Mouse (Mus musculus) lung, embryonic 14.5 days (tissue): Measurements from ENCODE around the gene Traf2. TPM values are rescaled to one million over a fixed set of nuclear protein-coding genes. Genes with fewer than 3 reads are reported as not detected.

Experiments used
- ATAC-seq: fragments of 200-750 bp; cut with Nextera tagmentation; 2 replicates; pipeline ENCODE4 v1.8.0; 2017; ENCODE audit warnings: mild to moderate bottlenecking, moderate TSS enrichment, moderate library complexity; ENCODE audit not compliant: insufficient read depth
- DNase-seq: peaks from one replicate; pipeline ENCODE4 v3.0.0-alpha.2; 2015
- H3K27ac ChIP-seq: fragments of 300-500 bp; sonication (generic); 2 replicates; pipeline ENCODE4 v1.5.1; 2014; ENCODE audit warnings: low read depth, mild to moderate bottlenecking, moderate library complexity
- H3K27me3 ChIP-seq: fragments of 300-500 bp; sonication (generic); 2 replicates; pipeline ENCODE4 v1.6.1; 2014; ENCODE audit warnings: low read length, control low read depth; ENCODE audit not compliant: insufficient read depth
- H3K36me3 ChIP-seq: fragments of 300-500 bp; sonication (generic); 2 replicates; pipeline ENCODE4 v1.6.1; 2014; ENCODE audit warnings: control low read depth; ENCODE audit not compliant: insufficient read depth
- H3K4me1 ChIP-seq: fragments of 300-500 bp; sonication (generic); 2 replicates; pipeline ENCODE4 v1.6.1; 2014; ENCODE audit warnings: antibody characterized with exemption, control low read depth; ENCODE audit not compliant: insufficient read depth
- H3K4me2 ChIP-seq: fragments of 300-500 bp; sonication (generic); 2 replicates; pipeline ENCODE4 v1.6.1; 2014; ENCODE audit warnings: mild to moderate bottlenecking
- H3K4me3 ChIP-seq: fragments of 300-500 bp; sonication (generic); 2 replicates; pipeline ENCODE4 v1.5.1; 2014; ENCODE audit warnings: low read depth, low read length
- H3K9ac ChIP-seq: fragments of 300-500 bp; sonication (generic); 2 replicates; pipeline ENCODE4 v1.6.1; 2014
- H3K9me3 ChIP-seq: fragments of 300-500 bp; sonication (generic); 2 replicates; pipeline ENCODE4 v1.6.1; 2016; ENCODE audit warnings: low read depth, low read length, control low read depth
- CTCF ChIP-seq: IDR thresholded peaks from 2 replicates; pipeline ENCODE4 v1.5.1; 2016; ENCODE audit warnings: antibody characterized with exemption, low read depth
- WGBS: fragments of 180-500 bp; shearing (Covaris S2); extraction: QIAGEN DNeasy Blood & Tissue Kit; methylation state at CpG from one replicate; pipeline ENCODE4 v1.1.7; 2014; 5-methylcytosine and 5-hydroxymethylcytosine counted together
- polyA plus RNA-seq: library from polyadenylated mRNA; unstranded; fragments of >200 nt; fragmentation: Nextera tagmentation; extraction: Ambion mirVana; gene quantifications from 2 replicates; pipeline ENCODE4 v1.2.1, GENCODE M21; 2014

Traf2 gene
- polyA plus RNA-seq, result 34.8 and 35.3 TPM in 2 replicates

DNA sequence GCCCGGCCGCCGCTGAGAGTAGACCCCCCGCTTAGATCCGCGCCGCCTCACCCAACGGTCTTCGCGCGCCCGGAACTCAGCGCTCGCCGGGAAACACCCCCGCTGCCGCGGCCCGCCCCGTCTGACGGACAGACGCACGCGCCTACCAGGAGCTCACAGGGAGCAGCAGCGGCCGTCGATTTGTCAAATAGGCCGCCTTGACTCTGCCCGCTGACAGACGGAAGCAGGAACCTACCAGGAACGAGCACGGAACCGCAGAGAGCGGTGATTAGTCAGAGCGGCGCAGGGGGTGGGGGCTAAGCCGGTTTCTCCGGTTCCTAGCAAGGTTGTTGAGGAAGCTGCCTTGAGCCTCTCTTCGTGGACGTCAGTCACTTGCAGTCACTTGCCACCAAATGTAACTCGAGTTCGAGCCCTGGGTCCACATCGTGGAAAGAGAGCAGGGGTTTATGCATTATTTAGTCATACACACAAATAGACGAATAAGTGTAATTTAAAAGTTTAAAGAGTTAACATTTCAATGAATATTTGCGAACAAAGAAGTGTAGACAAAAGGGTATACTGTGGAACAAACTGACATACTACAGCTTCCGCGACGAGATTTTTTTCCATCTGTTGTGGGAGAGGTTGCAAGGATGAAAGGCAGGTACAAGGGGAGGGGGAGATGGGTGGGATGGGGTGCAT lies at the start of gene Traf2:
Gene Traf2, minus strand, starts transcription at position 130 of the 681 bp plus-strand sequence.
- WGBS, result 3% methylated on average over 48 of the region's 48 CpGs
- DNase-seq, result peak; percentile 99
- no peaks in the 10 kb centered on the region for H3K9me3 ChIP-seq
- peak within 1 kb of the TSS; percentile 72 for H3K4me3 ChIP-seq
- peak; percentile 100 for ATAC-seq
- H3K4me1 ChIP-seq, result 0 out of 2 replicates have a peak, but pooled peaks cover 9% of the 10 kb centered on the region
- H3K4me2 ChIP-seq, result peak within 1 kb of the TSS; percentile 88
- no peak for TF ChIP-seq CTCF
- no peaks in the 10 kb centered on the region for H3K27me3 ChIP-seq
- 0 out of 2 replicates have a peak, but pooled peaks cover 6% of the 10 kb centered on the region for H3K36me3 ChIP-seq
- peak within 1 kb of the TSS; percentile 70; the same call in 1 of the 2 replicates for H3K27ac ChIP-seq
- peak within 1 kb of the TSS; percentile 74 for H3K9ac ChIP-seq

DNA sequence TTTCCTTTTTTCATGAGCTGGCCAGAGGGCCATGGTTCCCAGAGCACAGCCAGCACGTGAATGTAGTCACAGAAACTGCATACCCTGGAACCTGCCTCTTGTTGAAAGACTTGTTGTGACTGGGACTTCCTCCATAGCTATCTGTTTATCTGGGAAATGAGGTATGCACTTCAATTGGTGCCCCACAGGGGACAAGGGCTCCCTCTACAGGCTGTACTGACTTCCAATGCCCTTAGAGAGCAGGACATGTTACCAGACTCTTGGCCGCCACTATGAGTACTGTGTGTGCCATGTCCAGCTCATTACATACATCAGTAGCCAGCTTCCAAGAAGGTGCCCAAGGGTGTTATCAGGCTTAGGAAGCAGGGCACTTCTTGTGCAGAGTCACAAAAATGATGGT lies 45.1 kb upstream of the Traf2 start:
- ATAC-seq, result no peak
- DNase-seq, result peak; percentile 28
- H3K27me3 ChIP-seq, result no peaks in the 10 kb centered on the region
- no peak overlapping the region for H3K4me2 ChIP-seq
- peaks cover 91% of the 10 kb centered on the region for H3K36me3 ChIP-seq
- H3K9ac ChIP-seq, result no peak overlapping the region
- H3K9me3 ChIP-seq, result no peaks in the 10 kb centered on the region
- no peak overlapping the region for H3K4me3 ChIP-seq
- no peaks in the 10 kb centered on the region for H3K4me1 ChIP-seq
- no peak overlapping the region for H3K27ac ChIP-seq
- TF ChIP-seq CTCF, result peak; percentile 40; the same call in 1 of the 2 replicates
- WGBS, result 77% methylated on average over 2 of the region's 2 CpGs

DNA sequence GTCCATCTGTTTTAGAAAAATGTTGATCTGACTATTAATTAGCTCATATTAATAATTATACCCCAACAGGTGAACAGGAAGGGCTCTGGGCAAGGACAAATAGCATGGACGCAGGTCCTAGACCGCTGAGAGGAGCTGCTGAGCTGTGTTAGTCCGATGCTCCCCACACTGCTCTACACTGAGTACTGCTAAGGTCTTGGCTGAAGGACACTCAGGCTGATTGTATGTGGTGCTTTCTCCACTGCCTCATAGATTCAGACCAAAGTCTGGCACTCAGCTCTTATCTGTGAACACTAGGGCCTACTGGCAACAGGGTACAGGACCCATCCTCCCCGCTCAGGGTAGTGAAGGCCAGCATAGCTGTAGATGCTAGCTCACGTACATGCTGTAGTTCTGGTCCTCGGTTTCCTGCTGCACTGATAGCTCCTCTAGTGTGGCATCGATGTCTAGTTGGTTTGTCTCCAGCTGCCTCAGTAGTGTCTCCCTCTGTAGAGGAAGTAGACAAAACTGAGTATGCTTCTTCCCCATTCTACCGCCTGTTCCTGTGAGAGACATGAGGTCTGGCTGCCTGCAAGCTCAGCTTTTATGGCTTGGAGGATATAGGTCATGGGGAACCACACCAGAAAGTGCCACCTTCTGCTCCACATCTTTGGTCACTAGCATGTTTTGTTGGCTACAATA lies 41.6 kb upstream of the Traf2 start:
- H3K9ac ChIP-seq, result no peak overlapping the region
- ATAC-seq, result no peak
- no peak for DNase-seq
- no peak overlapping the region for H3K4me3 ChIP-seq
- WGBS, result 92% methylated on average over 8 of the region's 8 CpGs
- no peaks in the 10 kb centered on the region for H3K9me3 ChIP-seq
- no peaks in the 10 kb centered on the region for H3K4me1 ChIP-seq
- no peak overlapping the region for H3K27ac ChIP-seq
- no peak for TF ChIP-seq CTCF
- no peak overlapping the region for H3K4me2 ChIP-seq
- H3K27me3 ChIP-seq, result no peaks in the 10 kb centered on the region
- H3K36me3 ChIP-seq, result peaks cover 93% of the 10 kb centered on the region

DNA sequence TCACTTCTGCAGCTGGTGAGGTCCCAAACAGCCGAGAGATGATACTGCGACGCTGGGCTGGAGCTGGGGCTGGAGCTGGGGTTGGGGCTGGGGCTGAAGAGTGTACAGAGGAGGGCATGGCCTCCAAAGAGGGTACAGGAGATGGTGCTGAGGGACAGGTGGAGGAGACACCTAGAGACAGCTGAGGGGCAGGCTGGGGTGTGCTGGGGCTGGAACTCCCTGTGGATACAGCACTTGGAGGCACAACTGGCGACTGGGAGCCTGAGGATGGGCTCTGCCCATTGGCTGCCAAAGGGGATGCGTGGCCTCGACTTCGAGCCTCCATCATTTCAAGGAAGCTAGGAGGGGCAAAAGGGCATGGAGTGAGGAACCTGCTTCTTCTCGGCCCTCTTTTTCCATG lies 40.5 kb upstream of the Traf2 start:
- Histone ChIP-seq H3K9ac (no peak overlapping the region), H3K27ac (no peak overlapping the region), H3K36me3 (peaks cover 90% of the 10 kb centered on the region), H3K4me3 (no peak overlapping the region), H3K9me3 (no peaks in the 10 kb centered on the region), H3K4me1 (no peaks in the 10 kb centered on the region), H3K27me3 (no peaks in the 10 kb centered on the region), H3K4me2 (no peak overlapping the region)
- TF ChIP-seq CTCF, result no peak
- WGBS, result 88% methylated on average over 8 of the region's 8 CpGs
- DNase-seq, result no peak
- ATAC-seq, result no peak

DNA sequence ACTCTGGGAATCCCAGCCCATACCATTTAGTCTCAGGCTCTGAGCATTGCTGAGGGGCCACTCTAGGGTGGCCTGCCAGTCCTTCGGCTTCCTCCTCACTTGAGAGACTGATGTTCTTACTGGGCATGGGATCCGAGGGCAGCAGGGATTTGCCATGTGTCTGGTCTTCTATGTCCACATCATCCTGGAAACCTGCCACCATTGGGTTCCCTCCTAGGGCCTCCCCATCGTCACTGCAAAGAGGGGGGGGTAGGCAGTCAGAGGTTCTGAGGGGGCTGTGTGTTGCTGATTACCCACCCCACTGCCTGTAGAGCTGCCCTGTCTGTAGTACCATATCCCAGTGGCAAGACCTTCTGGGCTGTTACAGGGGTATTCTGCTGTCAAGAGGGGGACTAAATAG lies 38.9 kb upstream of the Traf2 start:
- 76% methylated on average over 3 of the region's 3 CpGs for WGBS
- Histone ChIP-seq H3K4me1 (0 out of 2 replicates have a peak, but pooled peaks cover 3% of the 10 kb centered on the region), H3K9me3 (no peaks in the 10 kb centered on the region), H3K36me3 (peaks cover 73% of the 10 kb centered on the region), H3K27ac (no peak overlapping the region), H3K4me2 (no peak overlapping the region), H3K27me3 (peaks cover 8% of the 10 kb centered on the region), H3K4me3 (no peak overlapping the region), H3K9ac (no peak overlapping the region)
- DNase-seq (no peak), ATAC-seq (no peak)
- no peak for TF ChIP-seq CTCF

DNA sequence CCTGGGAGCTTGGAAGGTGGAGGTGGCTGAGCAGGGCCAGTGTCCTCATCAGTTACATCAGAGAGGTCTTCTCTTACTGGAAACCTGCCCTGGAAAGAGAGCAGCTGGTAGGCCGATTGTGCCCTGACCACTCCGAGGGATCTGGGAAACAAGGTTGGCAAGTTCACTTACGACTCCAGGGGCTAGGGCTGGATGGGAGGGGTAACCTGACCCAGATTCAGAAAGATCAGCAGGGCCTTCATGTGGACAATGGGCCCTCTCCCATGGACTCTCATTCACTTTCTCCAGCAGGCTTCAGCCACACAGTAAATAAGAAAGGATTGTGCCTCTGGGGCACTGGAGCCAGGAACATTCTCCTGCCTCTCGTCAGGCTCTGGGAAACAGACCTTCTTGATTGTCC lies 38.1 kb upstream of the Traf2 start:
- H3K9ac ChIP-seq, result no peak overlapping the region
- H3K4me2 ChIP-seq, result no peak overlapping the region
- no peak for TF ChIP-seq CTCF
- H3K27me3 ChIP-seq, result peaks cover 16% of the 10 kb centered on the region
- 0 out of 2 replicates have a peak, but pooled peaks cover 3% of the 10 kb centered on the region for H3K4me1 ChIP-seq
- DNase-seq (no peak), ATAC-seq (no peak)
- no peak overlapping the region for H3K27ac ChIP-seq
- H3K36me3 ChIP-seq, result peaks cover 65% of the 10 kb centered on the region
- H3K9me3 ChIP-seq, result no peaks in the 10 kb centered on the region
- WGBS, result 72% methylated on average over 4 of the region's 4 CpGs
- no peak overlapping the region for H3K4me3 ChIP-seq

DNA sequence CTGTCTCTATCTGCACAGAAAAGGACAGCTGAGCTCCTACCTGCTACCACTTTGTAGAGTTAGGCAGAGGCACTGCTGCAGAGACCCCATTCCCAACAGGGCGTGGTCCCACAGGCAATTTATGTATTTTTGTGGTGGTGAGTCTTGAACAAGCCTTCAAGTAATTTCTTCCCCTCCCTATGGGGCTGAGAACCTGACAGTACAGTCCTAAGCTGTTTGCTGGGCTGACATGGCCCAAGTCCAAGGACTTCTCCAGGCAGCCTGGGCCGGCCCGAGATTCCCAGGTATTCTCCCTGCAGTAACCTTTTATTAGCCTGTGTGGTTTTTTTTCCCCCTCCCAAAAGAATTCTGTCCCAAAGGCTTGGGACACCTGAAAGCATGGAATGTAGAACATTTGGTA lies 37.4 kb upstream of the Traf2 start:
- no peak overlapping the region for H3K9ac ChIP-seq
- 84% methylated on average over 3 of the region's 3 CpGs for WGBS
- no peak for ATAC-seq
- no peaks in the 10 kb centered on the region for H3K9me3 ChIP-seq
- H3K36me3 ChIP-seq, result peaks cover 58% of the 10 kb centered on the region
- no peak for TF ChIP-seq CTCF
- 0 out of 2 replicates have a peak, but pooled peaks cover 3% of the 10 kb centered on the region for H3K4me1 ChIP-seq
- DNase-seq, result no peak
- peaks cover 23% of the 10 kb centered on the region for H3K27me3 ChIP-seq
- no peak overlapping the region for H3K4me2 ChIP-seq
- H3K4me3 ChIP-seq, result no peak overlapping the region
- H3K27ac ChIP-seq, result no peak overlapping the region
